Mouse (Mus musculus) midbrain, postnatal 0 days (tissue): ENCODE measurements around the gene Pten. TPM values are rescaled to one million over a fixed set of nuclear protein-coding genes. Genes with fewer than 3 reads are reported as not detected.
"Not testable (repeated sequence)": the region's sequence is repeated elsewhere in the genome, so short reads cannot be mapped to it uniquely, and the experiment has no call there.

Source experiments
- ATAC-seq: fragments of 200-750 bp; cut with Nextera tagmentation; 2 replicates; pipeline ENCODE4 v1.8.0; 2017; ENCODE audit warnings: moderate number of reproducible peaks, mild to moderate bottlenecking, moderate TSS enrichment, moderate library complexity; ENCODE audit not compliant: low FRiP score
- DNase-seq: peaks from one replicate; pipeline ENCODE4 v3.0.0-alpha.2; 2015; ENCODE audit warnings: low spot score
- H3K27ac ChIP-seq: fragments of 300-500 bp; sonication (generic); 2 replicates; pipeline ENCODE4 v1.5.1; 2014; ENCODE audit warnings: low read depth, mild to moderate bottlenecking, low read length, mixed read lengths
- H3K27me3 ChIP-seq: fragments of 300-500 bp; sonication (generic); 2 replicates; pipeline ENCODE4 v1.6.1; 2014; ENCODE audit warnings: low read length, control low read depth, mixed read lengths; ENCODE audit not compliant: insufficient read depth
- H3K36me3 ChIP-seq: fragments of 300-500 bp; sonication (generic); 2 replicates; pipeline ENCODE4 v1.6.1; 2014; ENCODE audit warnings: low read length, control low read depth, mixed read lengths; ENCODE audit not compliant: insufficient read depth
- H3K4me1 ChIP-seq: fragments of 300-500 bp; sonication (generic); 2 replicates; pipeline ENCODE4 v1.6.1; 2014; ENCODE audit warnings: mild to moderate bottlenecking, control low read depth, antibody characterized with exemption, low read length, mixed read lengths; ENCODE audit not compliant: insufficient read depth
- H3K4me2 ChIP-seq: fragments of 300-500 bp; sonication (generic); 2 replicates; pipeline ENCODE4 v1.6.1; 2014; ENCODE audit warnings: low read depth, mild to moderate bottlenecking, low read length, mixed read lengths; ENCODE audit not compliant: poor library complexity, severe bottlenecking
- H3K4me3 ChIP-seq: fragments of 300-500 bp; sonication (generic); 2 replicates; pipeline ENCODE4 v1.5.1; 2014; ENCODE audit warnings: low read depth, mild to moderate bottlenecking, low read length, moderate library complexity
- H3K9ac ChIP-seq: fragments of 300-500 bp; sonication (generic); replicated peaks from 2 replicates; pipeline ENCODE4 v1.6.1; 2014; ENCODE audit warnings: mild to moderate bottlenecking, low read length, moderate library complexity, mixed read lengths; ENCODE audit not compliant: poor library complexity, severe bottlenecking
- H3K9me3 ChIP-seq: fragments of 300-500 bp; sonication (generic); 2 replicates; pipeline ENCODE4 v1.6.1; 2016; ENCODE audit warnings: low read length, control low read depth
- CTCF ChIP-seq: IDR thresholded peaks from 2 replicates; pipeline ENCODE4 v1.5.1; 2016; ENCODE audit warnings: antibody characterized with exemption, mild to moderate bottlenecking
- WGBS: fragments of 180-500 bp; shearing (Covaris S2); extraction: QIAGEN DNeasy Blood & Tissue Kit; methylation state at CpG from one replicate; pipeline ENCODE4 v1.1.7; 2014; 5-methylcytosine and 5-hydroxymethylcytosine counted together
- polyA plus RNA-seq: library from polyadenylated mRNA; unstranded; fragments of >200 nt; fragmentation: Nextera tagmentation; extraction: Ambion mirVana; gene quantifications from 2 replicates; pipeline ENCODE4 v1.2.1, GENCODE M21; 2015
- total RNA-seq: library from RNA; depleted of rRNA; stranded (reverse); fragments of >200 nt; gene quantifications from 2 replicates; pipeline ENCODE4 v1.2.3, GENCODE M21; 2014

Gene Pten
- total and polyA plus RNA-seq, 2 experiments from 2014 or later = 14.0 to 117 TPM

- Histone ChIP-seq H3K36me3 (no peaks in the 10 kb centered on the region), H3K27ac (no peak overlapping the region), H3K27me3 (no peaks in the 10 kb centered on the region), H3K9ac (no peak overlapping the region), H3K9me3 (no peaks in the 10 kb centered on the region), H3K4me1 (no peaks in the 10 kb centered on the region), H3K4me2 (no peak overlapping the region), H3K4me3 (no peak overlapping the region)
- no peak for TF ChIP-seq CTCF
- DNase-seq (no peak), ATAC-seq (no peak)
- 74% methylated on average over 6 of the region's 6 CpGs for WGBS
Measured at GRCm38 (mm10) chr19:32808690-32809089, 51.4 kb downstream of the Pten start.

- Histone ChIP-seq H3K27ac (no peak overlapping the region), H3K4me1 (no peaks in the 10 kb centered on the region), H3K9me3 (no peaks in the 10 kb centered on the region), H3K4me3 (no peak overlapping the region), H3K4me2 (no peak overlapping the region), H3K9ac (no peak overlapping the region), H3K36me3 (no peaks in the 10 kb centered on the region), H3K27me3 (no peaks in the 10 kb centered on the region)
- DNase-seq = no peak
- ATAC-seq = no peak
- 85% methylated on average over 3 of the region's 3 CpGs for WGBS
- TF ChIP-seq CTCF = no peak
Measured at GRCm38 (mm10) chr19:32809117-32809516, 51.8 kb downstream of the Pten start.

GRCm38 (mm10) chr19:32818759-32819158, 61.5 kb downstream of the Pten start:
- Histone ChIP-seq H3K27ac (no peak overlapping the region), H3K36me3 (0 out of 2 replicates have a peak, but pooled peaks cover 4% of the 10 kb centered on the region), H3K9ac (no peak overlapping the region), H3K4me3 (no peak overlapping the region), H3K9me3 (no peaks in the 10 kb centered on the region), H3K4me1 (no peaks in the 10 kb centered on the region), H3K4me2 (no peak overlapping the region), H3K27me3 (no peaks in the 10 kb centered on the region)
- no peak for DNase-seq
- TF ChIP-seq CTCF = no peak
- ATAC-seq = no peak
- WGBS = 53% methylated on average over 4 of the region's 4 CpGs

GRCm38 (mm10) chr19:32822959-32823358, 65.7 kb downstream of the Pten start:
- ATAC-seq, H3K27ac ChIP-seq, H3K4me3 ChIP-seq, H3K27me3 ChIP-seq, H3K9me3 ChIP-seq, DNase-seq, H3K36me3 ChIP-seq, H3K9ac ChIP-seq, H3K4me1 ChIP-seq, H3K4me2 ChIP-seq: not testable (repeated sequence)
- WGBS = no CpG with 5 or more reads among the region's 7 CpGs

- Histone ChIP-seq H3K4me3 (no peak overlapping the region), H3K9ac (no peak overlapping the region), H3K4me2 (no peak overlapping the region), H3K36me3 (no peaks in the 10 kb centered on the region), H3K4me1 (no peaks in the 10 kb centered on the region), H3K9me3 (no peaks in the 10 kb centered on the region), H3K27me3 (no peaks in the 10 kb centered on the region), H3K27ac (no peak overlapping the region)
- DNase-seq = no peak
- TF ChIP-seq CTCF = no peak
- WGBS = 92% methylated on average over 4 of the region's 4 CpGs
- no peak for ATAC-seq
Measured at GRCm38 (mm10) chr19:32826616-32827015, 69.3 kb downstream of the Pten start.

GRCm38 (mm10) chr19:32829871-32830270, 72.6 kb downstream of the Pten start:
- WGBS = 91% methylated on average over 2 of the region's 2 CpGs
- Histone ChIP-seq H3K4me3 (no peak overlapping the region), H3K27me3 (no peaks in the 10 kb centered on the region), H3K27ac (no peak overlapping the region), H3K36me3 (no peaks in the 10 kb centered on the region), H3K4me1 (no peaks in the 10 kb centered on the region), H3K9ac (no peak overlapping the region), H3K4me2 (no peak overlapping the region), H3K9me3 (no peaks in the 10 kb centered on the region)
- DNase-seq = no peak
- no peak for TF ChIP-seq CTCF
- no peak for ATAC-seq

GRCm38 (mm10) chr19:32831286-32831685, 74.0 kb downstream of the Pten start:
- no peak overlapping the region for H3K4me2 ChIP-seq
- no peaks in the 10 kb centered on the region for H3K9me3 ChIP-seq
- H3K27me3 ChIP-seq = no peaks in the 10 kb centered on the region
- H3K36me3 ChIP-seq = no peaks in the 10 kb centered on the region
- H3K9ac ChIP-seq = no peak overlapping the region
- no peaks in the 10 kb centered on the region for H3K4me1 ChIP-seq
- 92% methylated on average over 4 of the region's 4 CpGs for WGBS
- H3K27ac ChIP-seq = no peak overlapping the region
- ATAC-seq (no peak), DNase-seq (no peak)
- H3K4me3 ChIP-seq = no peak overlapping the region
- TF ChIP-seq CTCF = no peak
